Mouse (Mus musculus): ENCODE results near the gene Apob. TPM values are rescaled to one million over a fixed set of nuclear protein-coding genes. Genes with fewer than 3 reads are reported as not detected.

Gene Apob
- total RNA-seq (2023): not detected

DNA sequence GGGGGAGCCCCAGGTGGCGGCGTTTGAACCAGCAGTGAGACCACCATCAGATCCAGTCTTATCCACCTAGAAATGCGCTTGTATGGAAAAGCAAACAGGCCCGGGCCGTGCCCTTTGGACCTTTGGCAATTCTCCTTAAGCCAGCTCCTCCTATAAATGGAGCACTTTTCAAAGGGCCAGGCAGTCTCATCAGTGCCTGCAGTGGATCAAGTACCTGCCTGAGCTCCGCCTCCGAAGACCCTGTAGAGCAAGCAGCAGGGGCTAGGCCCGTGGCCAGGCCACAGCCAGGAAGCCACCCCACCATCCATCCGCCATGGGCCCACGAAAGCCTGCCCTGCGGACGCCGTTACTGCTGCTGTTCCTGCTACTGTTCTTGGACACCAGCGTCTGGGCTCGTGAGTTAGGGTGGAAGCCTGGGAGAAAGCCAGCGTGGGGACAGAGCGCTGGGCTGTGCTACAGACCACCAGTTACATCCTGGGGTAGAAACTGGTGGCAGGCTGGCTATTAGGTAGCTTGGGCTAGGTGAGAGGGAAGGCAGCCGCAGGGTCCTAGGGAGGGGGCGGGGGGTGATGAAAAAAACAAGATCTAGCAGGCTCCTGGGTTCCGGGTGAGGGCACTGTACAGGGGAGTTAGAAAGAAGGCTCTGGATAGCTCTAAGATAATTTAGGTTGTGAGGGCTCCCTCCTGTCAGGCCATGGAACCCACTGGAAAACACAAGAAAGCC is at the start of gene Apob:
Apob (plus strand) TSS at position 183 of the 724 bp plus-strand sequence.

Other genes starting within 250 kb of the Apob start
- gene Ldah, start 230.5 kb downstream of the Apob start, total RNA-seq (2023): 44.1 TPM

All from CD4-positive naive resting alpha-beta T cell, adult 76 days (primary cell).